ENCODE assay signal across 9 mouse cellular contexts in the genomic region with DNA sequence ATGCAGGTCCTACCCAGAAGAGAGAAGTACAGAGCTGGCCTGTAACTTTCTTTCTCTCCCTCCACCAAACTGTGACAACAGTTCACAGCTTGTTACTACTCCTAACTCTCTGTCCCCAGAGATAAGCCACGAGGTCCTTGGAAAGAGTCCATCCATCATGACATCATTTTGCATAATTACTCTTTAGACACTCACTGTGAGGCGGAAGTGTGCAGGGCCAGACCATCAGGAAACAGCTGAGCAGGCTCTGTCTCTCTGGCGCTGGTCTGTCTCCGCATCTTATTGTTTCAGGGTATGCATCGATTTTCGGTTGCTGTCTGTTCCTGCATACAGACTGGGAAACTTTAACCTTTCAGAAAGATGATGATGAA. TPM values are rescaled to one million over a fixed set of nuclear protein-coding genes. Genes with fewer than 3 reads are reported as not detected.
DNase-seq lines count a peak whose midpoint lies in the region; ATAC-seq lines count a peak whose summit lies in the region.
"Had no signal": no experiment of that assay in that cellular context is flagged by ENCODE, and none has a peak within 500 bp of the region (broad histone marks: within the 10 kb centered on the region; RNA-seq: fewer than 3 reads in every experiment).

No protein-coding gene starts in this region.

- DNase-seq in frontal cortex, postnatal 25 days (ENCODE audit: low spot score in 2 of 2) = no peak
- peak; percentile 19 for DNase-seq in adrenal gland, adult 8-10 months
- DNase-seq in heart, postnatal 10 days = peak; percentile 88 to 90
- DNase-seq in layer of hippocampus, adult 8-10 months (ENCODE audit: low spot score in 2 of 2) = peak; percentile 44 to 50
- DNase-seq in thymus, postnatal 10 days (ENCODE audit: low spot score in 2 of 2) = no peak
- DNase-seq in B cell, adult 2 months = no peak
- no peak for DNase-seq in right cerebral cortex, postnatal 4 days
- DNase-seq: liver, embryonic 13.5 days had no signal

- peak; percentile 71 for ATAC-seq in frontal cortex, adult (ENCODE audit: low TSS enrichment)

- intact Hi-C loops in heart, postnatal 10 days (cut with DNase I) = no loop called here

RNA-seq across cellular contexts. Expression of gene 1700020N01Rik, which starts 43.8 kb away (rescaled TPM):
- total RNA-seq in adrenal gland, adult 8-10 months (2022) = not detected
- total RNA-seq in heart, postnatal 10 days (2021) = not detected
- total RNA-seq in layer of hippocampus, adult 8-10 months (2022) = not detected

Comparison
In these comparisons a context has a peak if more than half of its experiments do, and no peak if none do; other contexts are left out.
1. DNase-seq: peak in adrenal gland, adult 8-10 months (single experiment), heart, postnatal 10 days (2 of 2) and layer of hippocampus, adult 8-10 months (2 of 2); none in frontal cortex, postnatal 25 days (0 of 2), thymus, postnatal 10 days (0 of 2), B cell, adult 2 months (0 of 2) and right cerebral cortex, postnatal 4 days (single experiment).